Mouse (Mus musculus) CH12.LX (cell line): ENCODE measurements around the gene Tyrobp. TPM values are rescaled to one million over a fixed set of nuclear protein-coding genes. Genes with fewer than 3 reads are reported as not detected.
A peak's percentile ranks its signal among the peaks of the same experiment; 100 is the strongest.

Experiments used
- DNase-seq: peaks from one replicate; pipeline ENCODE4 v3.0.0-alpha.2; 2013; ENCODE audit errors: extremely low read depth
- H3K27ac ChIP-seq: 2 replicates; pipeline ENCODE4 v1.5.1; 2012; ENCODE audit warnings: low read depth, mild to moderate bottlenecking, control low read depth, moderate library complexity; ENCODE audit not compliant: insufficient read depth
- H3K27me3 ChIP-seq: replicated peaks from 2 replicates; pipeline ENCODE3; 2012; ENCODE audit warnings: inconsistent platforms
- H3K36me3 ChIP-seq, 2 experiments: replicated peaks in 1 of 2; 2 replicates each; pipeline versions ENCODE3 to v1.6.1; 2012; ENCODE audit warnings: inconsistent platforms in 1 of 2, low read length in 1 of 2, mild to moderate bottlenecking in 1 of 2, mixed read lengths in 1 of 2, moderate library complexity in 1 of 2; ENCODE audit not compliant: control insufficient read depth in 1 of 2, insufficient read depth in 1 of 2
- H3K4me1 ChIP-seq, 2 experiments: 2 replicates each; pipeline ENCODE4 v1.6.1; 2012; ENCODE audit warnings: inconsistent platforms in 1 of 2, moderate library complexity in 1 of 2; ENCODE audit not compliant: insufficient read depth in 2 of 2, control insufficient read depth in 1 of 2
- H3K4me2 ChIP-seq: 2 replicates; pipeline ENCODE4 v1.6.1; 2012; ENCODE audit warnings: low read depth, mild to moderate bottlenecking, control low read depth; ENCODE audit not compliant: poor library complexity, insufficient read depth, severe bottlenecking
- H3K4me3 ChIP-seq, 3 experiments: fragments of 150-350 bp in 1 of 3; sonication (generic) in 1 of 3; replicated peaks in 1 of 3; 2 replicates each; pipeline versions ENCODE3 to v1.5.1; 2011 to 2012; ENCODE audit warnings: low read depth in 2 of 3, low read length in 2 of 3, mild to moderate bottlenecking in 2 of 3, moderate library complexity in 2 of 3, control low read depth in 1 of 3, improper control_type of control experiment in 1 of 3, inconsistent platforms in 1 of 3, mixed read lengths in 1 of 3; ENCODE audit not compliant: poor library complexity in 1 of 3
- H3K79me2 ChIP-seq: replicated peaks from 2 replicates; pipeline ENCODE4 v1.6.1; 2012; ENCODE audit warnings: mild to moderate bottlenecking, moderate library complexity; ENCODE audit not compliant: control insufficient read depth, poor library complexity, insufficient read depth, severe bottlenecking; ENCODE audit errors: extremely low read depth
- H3K9ac ChIP-seq: 2 replicates; pipeline ENCODE4 v1.6.1; 2012; ENCODE audit warnings: low read depth, mild to moderate bottlenecking, control low read depth, moderate library complexity; ENCODE audit not compliant: insufficient read depth
- H3K9me3 ChIP-seq: replicated peaks from 2 replicates; pipeline ENCODE3; 2012; ENCODE audit warnings: low read length, inconsistent platforms, mixed read lengths
- CTCF ChIP-seq, 2 experiments: IDR thresholded peaks in 1 of 2; conservative IDR thresholded peaks in 1 of 2; 2 replicates each; pipeline ENCODE4 v1.5.1; 2011 to 2012; ENCODE audit warnings: low read depth in 2 of 2, low read length in 2 of 2, improper control_type of control experiment in 1 of 2, inconsistent platforms in 1 of 2, mild to moderate bottlenecking in 1 of 2, moderate library complexity in 1 of 2
- ELF1 ChIP-seq: IDR thresholded peaks from 2 replicates; pipeline ENCODE4 v1.6.1; 2014; ENCODE audit warnings: low read depth, mild to moderate bottlenecking, inconsistent platforms, low read length, improper control_type of control experiment
- EP300 ChIP-seq: IDR thresholded peaks from 2 replicates; pipeline ENCODE4 v1.6.1; 2011; ENCODE audit warnings: low read length, improper control_type of control experiment
- GABPA ChIP-seq: IDR thresholded peaks from 2 replicates; pipeline ENCODE4 v1.6.1; 2012; ENCODE audit warnings: low read depth, low read length, improper control_type of control experiment, inconsistent platforms; ENCODE audit not compliant: insufficient replicate concordance
- HCFC1 ChIP-seq: IDR thresholded peaks from 2 replicates; pipeline ENCODE4 v1.6.1; 2012; ENCODE audit warnings: low read depth, mild to moderate bottlenecking, inconsistent platforms, low read length, improper control_type of control experiment
- IRF4 ChIP-seq: IDR thresholded peaks from 2 replicates; pipeline ENCODE4 v1.6.1; 2014; ENCODE audit warnings: low read depth, mild to moderate bottlenecking, inconsistent platforms, low read length, improper control_type of control experiment
- KAT2A ChIP-seq: IDR thresholded peaks from 2 replicates; pipeline ENCODE4 v1.6.1; 2012; ENCODE audit warnings: low read length, improper control_type of control experiment, inconsistent platforms; ENCODE audit not compliant: insufficient replicate concordance
- MAFK ChIP-seq: IDR thresholded peaks from 2 replicates; pipeline ENCODE4 v1.6.1; 2011; ENCODE audit warnings: low read length, improper control_type of control experiment; ENCODE audit not compliant: insufficient replicate concordance
- MAX ChIP-seq: IDR thresholded peaks from 2 replicates; pipeline ENCODE4 v1.6.1; 2011; ENCODE audit warnings: low read length, improper control_type of control experiment
- MAZ ChIP-seq: IDR thresholded peaks from 2 replicates; pipeline ENCODE4 v1.6.1; 2012; ENCODE audit warnings: low read depth, mild to moderate bottlenecking, inconsistent platforms, low read length, improper control_type of control experiment, moderate library complexity
- MXI1 ChIP-seq: IDR thresholded peaks from 2 replicates; pipeline ENCODE4 v1.6.1; 2011; ENCODE audit warnings: mild to moderate bottlenecking, low read depth, low read length, improper control_type of control experiment
- NELFE ChIP-seq: IDR thresholded peaks from 2 replicates; pipeline ENCODE4 v1.6.1; 2011; ENCODE audit warnings: low read depth, low read length, improper control_type of control experiment
- NRF1 ChIP-seq: IDR thresholded peaks from 2 replicates; pipeline ENCODE4 v1.6.1; 2014; ENCODE audit warnings: low read depth, mild to moderate bottlenecking, inconsistent platforms, low read length, improper control_type of control experiment, moderate library complexity
- PAX5 ChIP-seq: IDR thresholded peaks from 2 replicates; pipeline ENCODE4 v1.6.1; 2012; ENCODE audit warnings: low read length, inconsistent platforms, mixed read lengths
- POLR2A ChIP-seq: IDR thresholded peaks from 2 replicates; pipeline ENCODE4 v1.6.1; 2011; ENCODE audit warnings: low read depth, mild to moderate bottlenecking, improper control_type of control experiment, low read length
- RAD21 ChIP-seq: IDR thresholded peaks from 2 replicates; pipeline ENCODE4 v1.6.1; 2011; ENCODE audit warnings: low read depth, mild to moderate bottlenecking, low read length, improper control_type of control experiment, moderate library complexity
- RCOR1 ChIP-seq: conservative IDR thresholded peaks from 2 replicates; pipeline ENCODE4 v1.6.1; 2012; ENCODE audit warnings: low read depth, mild to moderate bottlenecking, inconsistent platforms, low read length, improper control_type of control experiment
- SMC3 ChIP-seq: IDR thresholded peaks from 2 replicates; pipeline ENCODE4 v1.6.1; 2011; ENCODE audit warnings: low read depth, low read length, improper control_type of control experiment
- TBP ChIP-seq: conservative IDR thresholded peaks from 2 replicates; pipeline ENCODE4 v1.6.1; 2011; ENCODE audit warnings: low read depth, low read length, improper control_type of control experiment
- TCF12 ChIP-seq: IDR thresholded peaks from 2 replicates; pipeline ENCODE4 v1.6.1; 2014; ENCODE audit warnings: low read depth, mild to moderate bottlenecking, inconsistent platforms, low read length, improper control_type of control experiment
- UBTF ChIP-seq: IDR thresholded peaks from 2 replicates; pipeline ENCODE4 v1.6.1; 2012; ENCODE audit warnings: low read depth, mild to moderate bottlenecking, inconsistent platforms, low read length, improper control_type of control experiment, moderate library complexity
- ZKSCAN1 ChIP-seq: IDR thresholded peaks from 2 replicates; pipeline ENCODE4 v1.6.1; 2012; ENCODE audit warnings: low read depth, inconsistent platforms, low read length, improper control_type of control experiment, borderline replicate concordance
- ZNF384 ChIP-seq: IDR thresholded peaks from 2 replicates; pipeline ENCODE4 v1.6.1; 2012; ENCODE audit warnings: low read depth, low read length, improper control_type of control experiment, inconsistent platforms
- dilution Hi-C: fragments of 300-500 bp; cut with MboI; formaldehyde crosslinking; loops from 2 replicates; pipeline ENCODE4 v1.14.3; 2020; ENCODE audit warnings: low sequenced_read_pairs; ENCODE audit not compliant: extremely low pct_unique_long_range_greater_than_20kb, extremely low pct_ligation_motif_present
- in situ Hi-C: fragments of 300-500 bp; cut with MboI; formaldehyde crosslinking; loops from 3 replicates; pipeline ENCODE4 v1.14.3; 2019; ENCODE audit warnings: low sequenced_read_pairs, low pct_ligation_motif_present, low pct_unique_long_range_greater_than_20kb, mixed read lengths
- polyA plus RNA-seq: library from polyadenylated mRNA; unstranded; fragments of >175 nt; gene quantifications from 2 replicates; pipeline ENCODE4 v1.2.1, GENCODE M21; 2012; ENCODE audit warnings: low read depth; ENCODE audit not compliant: insufficient read length
- total RNA-seq, 2 experiments: library from RNA; depleted of rRNA; stranded (reverse); fragments of 300-350 nt in 1 of 2; fragments of >200 nt in 1 of 2; gene quantifications; 2 replicates each; pipeline ENCODE4 v1.2.3; 2012 to 2014

Tyrobp gene
- total and polyA plus RNA-seq, 3 experiments = 4.2 to 18.9 (median 13.0) TPM

DNA sequence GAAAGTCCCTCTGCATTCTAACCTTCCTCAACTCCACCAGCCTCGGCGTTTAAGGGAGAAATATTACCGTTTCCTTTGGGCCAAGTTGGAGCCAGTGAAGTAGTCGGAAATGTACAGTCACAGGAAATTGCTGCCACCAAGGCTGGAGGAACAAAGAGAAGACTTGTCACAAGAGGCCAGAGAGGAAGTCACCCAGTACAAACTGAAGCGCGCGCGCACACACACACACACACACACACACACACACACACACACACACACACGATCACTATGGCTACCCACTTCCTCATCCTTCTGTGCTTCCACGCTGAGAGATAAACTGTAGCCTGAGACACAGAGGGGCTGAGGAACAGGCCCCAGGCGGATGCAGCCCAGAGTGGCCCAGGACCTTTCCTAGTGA lies 19.2 kb upstream of the Tyrobp start:
- Histone ChIP-seq H3K36me3 (peaks cover 0 to 7% of the 10 kb centered on the region in 2 experiments), H3K27ac (peak overlapping the region; percentile 28), H3K27me3 (no peaks in the 10 kb centered on the region), H3K9me3 (no peaks in the 10 kb centered on the region), H3K4me3 (peak overlapping the region; percentile 7 to 47 (median 37)), H3K79me2 (no peaks in the 10 kb centered on the region), H3K4me1 (peaks cover 3 to 21% of the 10 kb centered on the region in 2 experiments; a peak in 3 of 4 replicates), H3K9ac (peak overlapping the region; percentile 45), H3K4me2 (peak overlapping the region; percentile 67)
- dilution Hi-C loops = no loop called here
- in situ Hi-C loops = loop anchor here (5.0 kb wide), 1 partner anchor 33 kb away; no protein-coding TSS in a partner anchor
- peak; percentile 78 for DNase-seq
- TF ChIP-seq ELF1 = peak; percentile 79
- TF ChIP-seq IRF4 = peak; percentile 68; the same call in 1 of the 2 replicates
- TF ChIP-seq TBP = 0 out of 2 replicates have a peak, but pooled peaks have one; percentile 54
- peak; percentile 63 for TF ChIP-seq EP300
- no peak for TF ChIP-seq ZKSCAN1
- TF ChIP-seq POLR2A = peak; percentile 59
- 0 out of 2 replicates have a peak, but pooled peaks have one; percentile 15 for TF ChIP-seq NELFE
- TF ChIP-seq GABPA = no peak
- TF ChIP-seq TCF12 = peak; percentile 56; the same call in 1 of the 2 replicates
- TF ChIP-seq NRF1 = peak; percentile 71
- no peak for TF ChIP-seq KAT2A
- peak; percentile 29; the same call in 1 of the 2 replicates for TF ChIP-seq MXI1
- no peak for TF ChIP-seq ZNF384
- peak; percentile 46; the same call in 1 of the 2 replicates for TF ChIP-seq HCFC1
- TF ChIP-seq RCOR1 = no peak

DNA sequence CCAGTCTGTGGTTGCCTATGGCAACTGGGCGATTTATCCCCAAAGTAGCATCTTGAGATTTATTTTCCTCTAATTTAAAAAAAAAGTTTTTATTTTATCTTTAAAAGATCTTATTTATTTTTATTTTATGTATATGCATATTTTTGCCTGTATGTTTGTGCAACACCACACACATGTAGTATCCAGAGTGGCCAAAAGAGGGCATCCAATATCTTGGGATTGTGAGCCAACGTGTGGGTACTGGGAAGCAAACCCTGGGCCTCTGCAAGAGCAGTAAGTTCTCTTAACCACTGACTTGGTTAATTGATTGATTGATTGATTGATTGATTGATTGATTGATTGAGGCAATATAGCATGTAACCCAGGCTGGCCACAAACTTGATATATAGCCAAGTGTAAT lies 18.7 kb upstream of the Tyrobp start:
- Histone ChIP-seq H3K4me2 (0 out of 2 replicates have a peak overlapping the region, but pooled peaks have one; percentile 67), H3K79me2 (no peaks in the 10 kb centered on the region), H3K36me3 (peaks cover 0 to 7% of the 10 kb centered on the region in 2 experiments), H3K9ac (no peak overlapping the region), H3K27me3 (no peaks in the 10 kb centered on the region), H3K4me3 (peak overlapping the region in 1 of 3 experiments; percentile 47), H3K27ac (no peak overlapping the region), H3K4me1 (peaks cover 3 to 21% of the 10 kb centered on the region in 2 experiments), H3K9me3 (no peaks in the 10 kb centered on the region)
- dilution Hi-C loops (no loop called here), in situ Hi-C loops (loop anchor here (5.0 kb wide), 1 partner anchor 32 kb away; no protein-coding TSS in a partner anchor)
- peak; percentile 64 for DNase-seq
- peak; percentile 74 for TF ChIP-seq RAD21
- no peak for TF ChIP-seq NRF1
- TF ChIP-seq MAX = no peak
- TF ChIP-seq POLR2A = no peak
- TF ChIP-seq SMC3 = peak; percentile 68
- no peak for TF ChIP-seq ZNF384
- no peak for TF ChIP-seq TBP
- no peak for TF ChIP-seq MAFK
- TF ChIP-seq PAX5 = no peak
- peak; percentile 49 to 75; a peak in 3 of 4 replicates for TF ChIP-seq CTCF (conservative IDR thresholded peaks at IDR 0.05 in 1 of 2, IDR thresholded peaks at IDR 0.05 in 1 of 2; ENCODE audit: low read depth in 2 of 2, low read length in 2 of 2)
- TF ChIP-seq ZKSCAN1 = no peak
- TF ChIP-seq MAZ = no peak
- no peak for TF ChIP-seq UBTF
- no peak for TF ChIP-seq KAT2A
